Mouse (Mus musculus) liver, embryonic 11.5 days (tissue): ENCODE results near the gene Atp6ap1. TPM values are rescaled to one million over a fixed set of nuclear protein-coding genes. Genes with fewer than 3 reads are reported as not detected.

Source experiments
- ATAC-seq: fragments of 200-750 bp; cut with Nextera tagmentation; replicated peaks from 2 replicates; pipeline ENCODE4 v1.8.0; 2017; ENCODE audit warnings: moderate number of reproducible peaks, mild to moderate bottlenecking, moderate TSS enrichment, moderate library complexity; ENCODE audit not compliant: low FRiP score
- DNase-seq: peaks from one replicate; pipeline ENCODE4 v3.0.0-alpha.2; 2017; ENCODE audit warnings: low spot score
- H3K27ac ChIP-seq: fragments of 300-500 bp; sonication (generic); 2 replicates; pipeline ENCODE4 v1.5.1; 2014; ENCODE audit warnings: mild to moderate bottlenecking, low read depth, low read length, control low read depth
- H3K27me3 ChIP-seq: fragments of 300-500 bp; sonication (generic); replicated peaks from 2 replicates; pipeline ENCODE4 v1.6.1; 2014; ENCODE audit warnings: low read length, mixed read lengths; ENCODE audit not compliant: control insufficient read depth, insufficient read depth
- H3K36me3 ChIP-seq: fragments of 300-500 bp; sonication (generic); 2 replicates; pipeline ENCODE4 v1.6.1; 2014; ENCODE audit warnings: mild to moderate bottlenecking, low read length, moderate library complexity, mixed read lengths; ENCODE audit not compliant: control insufficient read depth, insufficient read depth
- H3K4me1 ChIP-seq: fragments of 300-500 bp; sonication (generic); replicated peaks from 2 replicates; pipeline ENCODE4 v1.6.1; 2014; ENCODE audit warnings: low read length, mixed read lengths; ENCODE audit not compliant: control insufficient read depth, insufficient read depth
- H3K4me2 ChIP-seq: fragments of 300-500 bp; sonication (generic); 2 replicates; pipeline ENCODE4 v1.6.1; 2014; ENCODE audit warnings: mild to moderate bottlenecking, control low read depth, moderate library complexity
- H3K4me3 ChIP-seq: fragments of 300-500 bp; sonication (generic); 2 replicates; pipeline ENCODE4 v1.5.1; 2014; ENCODE audit warnings: low read depth, low read length, control low read depth
- H3K9ac ChIP-seq: fragments of 300-500 bp; sonication (generic); 2 replicates; pipeline ENCODE4 v1.6.1; 2014; ENCODE audit warnings: low read depth, low read length, control low read depth
- H3K9me3 ChIP-seq: fragments of 300-500 bp; sonication (generic); 2 replicates; pipeline ENCODE4 v1.6.1; 2016; ENCODE audit warnings: low read length, inconsistent platforms, mixed read lengths; ENCODE audit not compliant: control insufficient read depth
- WGBS: fragments of 180-500 bp; shearing (Covaris S2); extraction: QIAGEN DNeasy Blood & Tissue Kit; methylation state at CpG from one replicate; pipeline ENCODE4 v1.1.7; 2014; 5-methylcytosine and 5-hydroxymethylcytosine counted together
- polyA plus RNA-seq: library from polyadenylated mRNA; unstranded; fragments of >200 nt; fragmentation: Nextera tagmentation; extraction: Ambion mirVana; gene quantifications from 2 replicates; pipeline ENCODE4 v1.2.1, GENCODE M21; 2014

The Atp6ap1 gene
- 90.5 and 103 TPM in 2 replicates for polyA plus RNA-seq

GRCm38 (mm10) chrX:74296538-74297448 lies at the start of gene Atp6ap1:
Gene Atp6ap1, plus strand, starts transcription at chrX:74297097.
- Histone ChIP-seq H3K4me3 (peak within 1 kb of the TSS; percentile 72), H3K9me3 (no peaks in the 10 kb centered on the region), H3K4me2 (peak within 1 kb of the TSS; percentile 82), H3K27ac (peak within 1 kb of the TSS; percentile 52; the same call in 1 of the 2 replicates), H3K9ac (peak within 1 kb of the TSS; percentile 84), H3K27me3 (no peaks in the 10 kb centered on the region), H3K4me1 (no peaks in the 10 kb centered on the region), H3K36me3 (peaks cover 8% of the 10 kb centered on the region; the same call in 1 of the 2 replicates)
- ATAC-seq (peak; percentile 97), DNase-seq (peak; percentile 87)
- WGBS, result 14% methylated on average over 37 of the region's 37 CpGs

GRCm38 (mm10) chrX:74248651-74249050 lies 48.2 kb upstream of the Atp6ap1 start:
- H3K36me3 ChIP-seq, result no peaks in the 10 kb centered on the region
- DNase-seq (peak; percentile 47), ATAC-seq (no peak)
- no peaks in the 10 kb centered on the region for H3K9me3 ChIP-seq
- 10% methylated on average over 3 of the region's 3 CpGs for WGBS
- H3K9ac ChIP-seq, result no peak overlapping the region
- H3K4me2 ChIP-seq, result peak overlapping the region; percentile 72
- peaks cover 1% of the 10 kb centered on the region; the same call in 1 of the 2 replicates for H3K4me1 ChIP-seq
- no peak overlapping the region for H3K27ac ChIP-seq
- peak overlapping the region; percentile 12; the same call in 1 of the 2 replicates for H3K4me3 ChIP-seq
- no peaks in the 10 kb centered on the region for H3K27me3 ChIP-seq

GRCm38 (mm10) chrX:74249615-74250014 lies 47.3 kb upstream of the Atp6ap1 start, which contains the start of gene Flna:
Gene Flna, minus strand, starts transcription at chrX:74249820.
- H3K4me2 ChIP-seq, result peak within 1 kb of the TSS; percentile 72
- ATAC-seq (no peak), DNase-seq (peak; percentile 54)
- no peaks in the 10 kb centered on the region for H3K9me3 ChIP-seq
- H3K4me1 ChIP-seq, result no peaks in the 10 kb centered on the region
- H3K27ac ChIP-seq, result peak within 1 kb of the TSS; percentile 34; the same call in 1 of the 2 replicates
- 14% methylated on average over 37 of the region's 38 CpGs for WGBS
- peak within 1 kb of the TSS; percentile 46 for H3K4me3 ChIP-seq
- H3K9ac ChIP-seq, result peak within 1 kb of the TSS; percentile 57
- no peaks in the 10 kb centered on the region for H3K27me3 ChIP-seq
- no peaks in the 10 kb centered on the region for H3K36me3 ChIP-seq

GRCm38 (mm10) chrX:74254153-74254887 lies 42.6 kb upstream of the Atp6ap1 start, which contains the start of gene Emd:
Gene Emd, plus strand, starts transcription at chrX:74254687.
- DNase-seq (peak; percentile 74), ATAC-seq (peak; percentile 97)
- Histone ChIP-seq H3K27me3 (no peaks in the 10 kb centered on the region), H3K27ac (peak within 1 kb of the TSS; percentile 82), H3K4me3 (peak within 1 kb of the TSS; percentile 67), H3K9me3 (no peaks in the 10 kb centered on the region), H3K9ac (peak within 1 kb of the TSS; percentile 76), H3K4me1 (no peaks in the 10 kb centered on the region; the same call in 1 of the 2 replicates), H3K36me3 (no peaks in the 10 kb centered on the region), H3K4me2 (peak within 1 kb of the TSS; percentile 77)
- WGBS, result 23% methylated on average over 39 of the region's 39 CpGs

- H3K9me3 ChIP-seq, result no peaks in the 10 kb centered on the region
- peak overlapping the region; percentile 67 for H3K4me3 ChIP-seq
- DNase-seq, result no peak
- peak; percentile 64 for ATAC-seq
- no peaks in the 10 kb centered on the region for H3K27me3 ChIP-seq
- peak overlapping the region; percentile 77 for H3K4me2 ChIP-seq
- 17% methylated on average over 31 of the region's 31 CpGs for WGBS
- peak overlapping the region; percentile 76 for H3K9ac ChIP-seq
- no peaks in the 10 kb centered on the region for H3K36me3 ChIP-seq
- H3K4me1 ChIP-seq, result no peaks in the 10 kb centered on the region; the same call in 1 of the 2 replicates
- peak overlapping the region; percentile 82 for H3K27ac ChIP-seq
These were observed 41.9 kb upstream of the Atp6ap1 start for GRCm38 (mm10) chrX:74254888-74255565.

GRCm38 (mm10) chrX:74257746-74258145 lies 39.2 kb upstream of the Atp6ap1 start:
- no peak overlapping the region for H3K27ac ChIP-seq
- 82% methylated on average over 3 of the region's 3 CpGs for WGBS

GRCm38 (mm10) chrX:74269736-74270061 lies 27.2 kb upstream of the Atp6ap1 start:
- Histone ChIP-seq H3K4me1 (no peaks in the 10 kb centered on the region; the same call in 1 of the 2 replicates), H3K36me3 (no peaks in the 10 kb centered on the region), H3K27me3 (no peaks in the 10 kb centered on the region), H3K9me3 (no peaks in the 10 kb centered on the region), H3K27ac (peak overlapping the region; percentile 86), H3K4me3 (peak overlapping the region; percentile 68), H3K4me2 (peak overlapping the region; percentile 66), H3K9ac (peak overlapping the region; percentile 61)
- ATAC-seq (peak; percentile 7), DNase-seq (no peak)
- 19% methylated on average over 3 of the region's 3 CpGs for WGBS

More at GRCm38 (mm10) chrX:74257746-74258145, 39.2 kb upstream of the Atp6ap1 start:
- DNase-seq (no peak), ATAC-seq (no peak)
- Histone ChIP-seq H3K9ac (no peak overlapping the region), H3K9me3 (no peaks in the 10 kb centered on the region), H3K36me3 (no peaks in the 10 kb centered on the region), H3K4me2 (no peak overlapping the region), H3K27me3 (no peaks in the 10 kb centered on the region), H3K4me3 (no peak overlapping the region), H3K4me1 (no peaks in the 10 kb centered on the region; the same call in 1 of the 2 replicates)
